Mouse (Mus musculus): ENCODE data around the gene Ripor3. TPM values are rescaled to one million over a fixed set of nuclear protein-coding genes. Genes with fewer than 3 reads are reported as not detected.
A peak's percentile ranks its signal among the peaks of the same experiment; 100 is the strongest.

Ripor3 gene
- total RNA-seq, 2 experiments from 2014 or later = 0.29 to 0.31 TPM

DNA sequence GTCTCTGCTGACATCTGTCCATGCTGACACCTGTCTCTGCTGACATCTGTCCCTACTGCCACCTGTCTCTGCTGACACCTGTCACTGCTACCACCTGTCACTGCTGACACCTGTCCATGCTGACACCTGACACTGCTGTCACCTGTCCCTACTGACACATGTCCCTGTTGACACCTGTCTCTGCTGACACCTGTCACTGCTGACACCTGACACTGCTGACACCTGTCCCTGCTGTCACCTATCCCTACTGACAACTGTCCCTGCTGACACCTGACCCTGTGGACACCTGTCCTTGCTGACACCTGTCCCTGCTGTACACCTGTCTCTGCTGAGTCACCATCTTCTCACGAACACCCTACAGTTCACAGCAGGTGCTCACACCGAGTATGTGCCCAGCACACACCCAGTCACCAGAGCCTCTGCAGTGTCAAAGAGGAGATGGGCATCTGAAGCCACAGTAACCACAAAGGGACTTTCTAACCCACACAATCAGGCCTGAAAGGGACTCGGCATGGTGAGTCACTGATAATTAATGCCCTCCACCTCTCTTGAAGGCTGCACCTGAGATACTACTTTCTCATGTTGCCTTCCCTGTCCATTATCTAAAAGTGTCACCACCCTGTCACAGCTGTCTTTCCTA lies 13.5 kb upstream of the Ripor3 start:
- DNase-seq (ENCODE audit: low spot score in 2 of 2) = no peak
- TF ChIP-seq CTCF (conservative IDR thresholded peaks at IDR 0.05) = no peak
- Histone ChIP-seq H3K27ac (no peak overlapping the region), H3K4me3 (no peak overlapping the region)

DNA sequence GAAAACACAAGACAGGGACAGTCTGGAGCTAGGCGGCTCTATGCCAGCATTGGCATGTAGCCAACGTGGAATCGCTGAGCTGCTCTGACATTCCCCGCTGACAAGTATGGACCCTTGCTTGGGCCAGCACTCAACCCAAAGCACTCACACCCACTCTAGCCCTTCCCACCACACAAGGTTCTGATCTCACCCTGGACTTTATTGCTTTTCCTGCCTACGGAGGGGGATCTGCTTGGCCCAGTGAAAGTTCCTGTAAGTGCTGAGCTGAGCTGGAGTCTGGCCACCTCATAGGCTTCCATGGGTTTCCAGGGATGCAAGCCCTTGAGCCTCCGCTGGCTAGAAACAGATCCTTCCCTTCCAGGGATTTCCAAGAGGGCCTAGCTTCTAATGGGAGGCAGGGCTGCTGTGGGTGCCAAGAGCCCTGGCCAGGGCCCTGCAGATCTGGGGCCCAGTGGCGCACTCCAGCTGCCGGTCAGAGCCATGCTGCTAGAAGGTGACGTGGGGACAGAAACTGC lies 8.8 kb upstream of the Ripor3 start:
- TF ChIP-seq CTCF (conservative IDR thresholded peaks at IDR 0.05) = no peak; the same call in 1 of the 2 replicates
- DNase-seq (ENCODE audit: low spot score in 2 of 2) = peak; percentile 20 to 32
- no peak overlapping the region for H3K27ac ChIP-seq
- H3K4me3 ChIP-seq = no peak overlapping the region

- DNase-seq (ENCODE audit: low spot score in 2 of 2) = peak; percentile 27 to 82
- Histone ChIP-seq H3K4me3 (no peak overlapping the region), H3K27ac (no peak overlapping the region)
- peak; percentile 83 for TF ChIP-seq CTCF (conservative IDR thresholded peaks at IDR 0.05)
Observed at GRCm38 (mm10) chr2:168016951-168017391, 6.6 kb upstream of the Ripor3 start.

DNA sequence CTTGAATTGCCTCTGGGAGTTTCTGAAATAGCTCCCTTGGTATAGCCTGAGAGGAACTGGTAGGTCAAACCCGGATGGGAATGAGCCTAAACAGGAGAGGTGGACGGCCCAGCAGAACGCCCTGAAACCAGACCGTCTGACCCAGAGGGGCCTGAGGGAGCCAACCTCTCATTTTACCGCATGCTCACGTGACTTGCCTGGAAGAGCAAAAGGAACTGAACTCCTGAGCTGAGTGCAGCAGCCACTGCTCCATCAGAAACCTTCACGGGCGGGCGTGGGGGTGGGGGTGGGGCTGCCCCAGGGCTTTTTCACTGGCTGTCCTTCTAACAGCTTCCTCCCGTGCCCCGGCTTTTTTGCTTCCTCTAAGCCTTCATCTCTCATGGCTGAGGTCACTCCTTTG lies 475 bp upstream of the Ripor3 start:
- no peak for DNase-seq (ENCODE audit: low spot score in 2 of 2)
- H3K27ac ChIP-seq = no peak overlapping the region
- H3K4me3 ChIP-seq = no peak overlapping the region
- no peak for TF ChIP-seq CTCF (conservative IDR thresholded peaks at IDR 0.05)

DNA sequence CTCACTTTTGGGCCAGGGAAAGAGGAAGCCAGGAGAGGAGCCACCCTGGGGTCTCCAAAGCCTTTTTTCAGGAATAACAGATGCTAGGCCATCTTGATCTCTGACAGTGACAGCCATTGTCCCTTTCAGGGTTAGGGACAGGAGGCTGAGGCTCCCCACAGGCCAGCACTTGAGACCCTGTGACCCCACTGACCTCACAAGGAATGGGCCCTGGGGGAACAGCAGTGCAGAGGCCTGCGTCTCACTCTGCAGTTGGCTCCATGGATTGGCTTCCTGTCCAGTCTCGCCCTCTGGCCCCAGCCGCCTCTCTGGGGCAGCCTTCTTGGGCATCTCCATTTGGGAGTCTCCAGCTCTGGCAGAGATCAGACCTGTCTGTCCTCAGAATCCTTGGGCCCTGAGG lies 2.3 kb downstream of the Ripor3 start:
- no peak overlapping the region for H3K4me3 ChIP-seq
- DNase-seq (ENCODE audit: low spot score in 2 of 2) = no peak
- no peak for TF ChIP-seq CTCF (conservative IDR thresholded peaks at IDR 0.05)
- H3K27ac ChIP-seq = no peak overlapping the region

GRCm38 (mm10) chr2:168006489-168006888 lies 3.9 kb downstream of the Ripor3 start:
- Histone ChIP-seq H3K4me3 (no peak overlapping the region), H3K27ac (no peak overlapping the region)
- no peak for TF ChIP-seq CTCF (conservative IDR thresholded peaks at IDR 0.05)
- no peak for DNase-seq (ENCODE audit: low spot score in 2 of 2)

- Histone ChIP-seq H3K4me3 (no peak overlapping the region), H3K27ac (no peak overlapping the region)
- DNase-seq (ENCODE audit: low spot score in 2 of 2) = no peak
- no peak for TF ChIP-seq CTCF (conservative IDR thresholded peaks at IDR 0.05)
Observed at GRCm38 (mm10) chr2:168005616-168006015, 4.8 kb downstream of the Ripor3 start.

DNA sequence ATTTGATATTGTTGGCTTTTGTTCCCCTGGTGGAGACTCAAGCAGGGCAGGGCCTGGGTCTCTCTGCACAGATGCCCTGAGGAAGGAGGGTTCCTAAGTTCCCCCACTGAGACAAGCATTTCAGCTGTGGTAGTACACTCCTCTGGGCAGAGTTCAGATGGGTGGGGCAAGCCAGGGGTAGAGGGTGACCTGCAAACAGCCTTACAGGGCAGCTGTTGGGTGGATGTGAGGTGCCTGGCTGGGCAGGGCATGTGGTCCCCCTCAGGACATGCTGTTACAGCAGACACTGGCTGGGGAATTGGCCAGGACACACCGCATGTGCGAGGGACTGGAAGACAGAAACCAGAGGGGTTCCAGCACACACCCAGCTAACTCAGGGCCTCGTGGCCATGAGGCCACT lies 5.4 kb downstream of the Ripor3 start:
- Histone ChIP-seq H3K27ac (no peak overlapping the region), H3K4me3 (no peak overlapping the region)
- DNase-seq (ENCODE audit: low spot score in 2 of 2) = no peak
- TF ChIP-seq CTCF (conservative IDR thresholded peaks at IDR 0.05) = no peak

DNA sequence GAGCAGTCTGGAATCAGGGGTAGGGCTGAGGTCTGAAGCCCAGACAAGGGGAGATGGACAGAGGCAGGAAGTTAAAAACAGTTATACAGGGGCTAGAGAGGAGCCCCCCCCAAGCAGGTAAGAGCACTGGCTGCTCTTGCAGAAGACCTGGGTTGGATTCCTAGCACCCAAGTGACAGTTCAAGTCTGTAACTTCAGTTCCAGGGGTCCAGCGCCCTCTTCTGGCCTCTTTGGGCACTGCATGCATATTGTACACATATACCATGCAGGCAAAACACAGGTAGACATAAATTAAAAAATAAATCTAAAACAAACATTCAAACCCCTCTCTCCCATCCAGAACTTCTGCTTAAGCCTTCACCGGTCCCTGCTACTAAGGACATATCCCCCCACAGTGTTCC lies 6.0 kb downstream of the Ripor3 start:
- Histone ChIP-seq H3K27ac (no peak overlapping the region), H3K4me3 (no peak overlapping the region)
- peak; percentile 64 for TF ChIP-seq CTCF (conservative IDR thresholded peaks at IDR 0.05)
- no peak for DNase-seq (ENCODE audit: low spot score in 2 of 2)

DNA sequence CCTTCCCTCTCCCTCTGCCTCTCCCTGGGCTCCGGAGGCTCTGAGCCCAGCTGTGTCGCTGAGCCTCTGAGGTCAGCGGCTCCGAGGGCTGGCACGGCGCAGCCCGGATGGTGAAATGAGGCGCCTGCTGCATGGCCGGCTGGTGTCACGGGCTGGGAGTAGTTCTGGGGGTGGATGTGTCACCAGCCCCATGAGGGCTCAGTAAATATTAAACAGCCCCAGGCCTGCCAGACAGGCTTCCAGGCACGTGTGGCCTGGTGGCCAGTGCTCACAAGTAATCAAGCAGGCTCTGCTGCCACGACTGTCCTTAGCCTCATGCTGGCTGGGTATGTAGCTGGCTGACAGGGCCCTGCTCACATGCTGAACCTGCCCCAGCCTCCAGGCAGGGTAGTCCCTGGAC lies 7.0 kb downstream of the Ripor3 start:
- no peak overlapping the region for H3K4me3 ChIP-seq
- DNase-seq (ENCODE audit: low spot score in 2 of 2) = no peak
- TF ChIP-seq CTCF (conservative IDR thresholded peaks at IDR 0.05) = no peak
- H3K27ac ChIP-seq = no peak overlapping the region

DNA sequence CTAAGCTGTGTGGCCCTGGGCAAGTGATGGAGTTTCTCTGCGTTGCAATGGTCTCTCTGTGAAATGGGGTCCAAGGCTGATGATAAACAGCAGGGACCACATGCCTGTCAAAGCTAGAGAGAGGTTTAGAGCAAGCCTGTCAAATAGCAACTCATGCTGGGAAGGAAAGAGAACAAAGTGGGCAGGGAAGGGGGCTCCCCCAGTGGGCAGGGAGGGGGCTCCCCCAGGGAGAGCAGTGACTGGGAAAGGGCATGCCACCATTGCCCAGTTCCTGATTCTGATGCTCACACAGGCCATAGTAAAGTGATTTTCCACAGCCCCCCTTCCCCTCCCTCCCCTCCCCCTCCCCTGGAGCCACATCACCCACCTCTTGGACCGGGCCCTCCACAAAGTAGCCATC lies 7.5 kb downstream of the Ripor3 start:
- Histone ChIP-seq H3K27ac (no peak overlapping the region), H3K4me3 (no peak overlapping the region)
- DNase-seq (ENCODE audit: low spot score in 2 of 2) = no peak
- no peak for TF ChIP-seq CTCF (conservative IDR thresholded peaks at IDR 0.05)

DNA sequence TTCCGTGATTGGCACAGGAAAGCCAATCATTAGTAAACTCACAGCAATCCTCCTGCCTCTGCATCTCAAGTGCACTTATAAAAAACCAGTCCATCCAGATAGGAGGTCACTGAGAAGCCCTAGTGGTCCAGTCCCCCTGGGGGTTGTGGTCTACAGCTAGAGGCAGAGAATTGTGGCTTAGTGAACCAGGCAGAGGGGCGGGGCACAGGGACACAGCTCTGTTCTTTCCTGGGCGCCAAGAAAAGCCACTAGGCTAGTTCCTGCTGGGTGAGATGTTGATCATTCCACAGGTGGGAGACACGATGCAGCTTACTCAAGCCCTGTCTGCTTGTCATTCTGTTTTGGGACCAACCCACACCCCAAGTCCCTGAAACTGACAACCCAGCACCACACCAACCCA lies 8.2 kb downstream of the Ripor3 start:
- TF ChIP-seq CTCF (conservative IDR thresholded peaks at IDR 0.05) = no peak
- Histone ChIP-seq H3K4me3 (no peak overlapping the region), H3K27ac (no peak overlapping the region)
- DNase-seq (ENCODE audit: low spot score in 2 of 2) = no peak

DNA sequence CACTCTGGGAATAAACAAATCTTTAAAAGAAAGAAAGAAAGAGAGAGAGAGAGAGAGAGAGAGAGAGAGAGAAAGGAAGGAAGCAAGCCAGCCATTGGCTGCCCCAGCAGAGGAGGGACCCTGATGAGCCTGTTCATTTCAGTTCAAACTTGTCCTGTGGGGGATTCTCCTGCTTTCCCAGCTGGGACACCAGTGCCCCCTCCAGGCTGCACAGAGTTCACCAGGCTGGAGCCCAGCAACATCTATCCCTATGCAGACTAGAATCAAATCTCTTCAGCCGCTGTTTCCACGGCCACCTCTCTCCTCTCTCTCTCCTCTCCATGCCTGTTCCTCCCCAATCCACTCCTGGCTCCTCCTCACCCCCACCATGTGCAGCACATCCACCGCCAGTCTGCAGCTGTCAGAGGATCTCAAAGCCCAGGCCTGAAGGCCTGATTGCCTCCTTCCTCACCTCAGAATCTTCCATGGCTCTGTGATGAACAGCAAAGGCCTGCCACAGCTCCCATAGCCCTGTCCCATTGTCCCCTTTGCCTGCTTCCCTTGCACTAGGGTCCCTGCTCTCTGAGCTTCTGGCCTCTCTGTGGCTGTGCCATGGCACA lies 11.2 kb downstream of the Ripor3 start:
- H3K4me3 ChIP-seq = no peak overlapping the region
- DNase-seq (ENCODE audit: low spot score in 2 of 2) = no peak
- H3K27ac ChIP-seq = no peak overlapping the region
- TF ChIP-seq CTCF (conservative IDR thresholded peaks at IDR 0.05) = peak; percentile 53

GRCm38 (mm10) chr2:167997562-167997961 lies 12.9 kb downstream of the Ripor3 start:
- H3K27ac ChIP-seq = no peak overlapping the region
- no peak for TF ChIP-seq CTCF (conservative IDR thresholded peaks at IDR 0.05)

More at GRCm38 (mm10) chr2:167997562-167997961, 12.9 kb downstream of the Ripor3 start:
- no peak for DNase-seq (ENCODE audit: low spot score in 2 of 2)
- no peak overlapping the region for H3K4me3 ChIP-seq
